Comparison of ENCODE assay signal across 8 mouse cellular contexts in the genomic region with DNA sequence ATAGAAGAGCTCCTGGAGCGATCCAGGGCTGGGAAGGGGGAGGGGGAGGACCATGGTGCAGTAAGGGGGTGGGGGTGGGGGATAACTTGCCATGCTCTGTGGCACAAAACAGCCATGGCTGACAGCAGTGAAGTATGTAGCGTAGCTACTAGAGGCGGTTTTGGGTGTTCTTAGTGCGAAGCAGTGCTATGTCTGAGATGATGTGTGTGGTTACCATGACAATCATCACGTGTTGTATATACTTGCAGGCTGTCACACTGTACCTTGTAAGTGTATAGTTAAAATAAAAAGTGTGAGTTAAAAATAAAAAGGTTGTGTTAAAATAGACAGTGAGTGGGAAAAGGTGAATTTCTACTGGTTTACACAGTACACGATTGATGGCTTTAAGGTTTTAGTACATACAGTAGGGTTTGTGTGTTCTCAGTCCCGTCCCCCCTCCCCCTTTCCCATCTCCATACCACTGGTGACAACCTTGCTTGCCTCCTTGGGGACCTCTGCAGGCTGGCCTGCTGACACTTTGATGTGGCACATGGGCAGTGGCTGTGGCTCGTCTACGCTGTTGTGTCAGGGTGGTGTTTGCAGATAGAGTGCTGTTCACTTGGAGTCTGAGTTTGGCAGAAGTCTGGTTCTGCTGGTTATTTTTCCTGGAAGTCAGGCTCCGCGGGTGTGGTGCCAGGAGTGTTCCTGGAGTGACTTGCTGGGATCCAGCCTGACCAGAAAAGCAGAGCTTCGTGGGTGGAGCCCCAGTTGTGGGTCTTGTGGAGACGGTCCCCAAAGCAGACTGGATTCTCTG. TPM values are rescaled to one million over a fixed set of nuclear protein-coding genes. Genes with fewer than 3 reads are reported as not detected.
DNase-seq lines count a peak whose midpoint lies in the region; ATAC-seq and TF ChIP-seq lines count a peak whose summit lies in the region.

No protein-coding gene starts in this region.

- H3K36me3 ChIP-seq in hindbrain, postnatal 0 days (ENCODE audit: insufficient read depth, low read length): no peaks in the 10 kb centered on the region

- no peak overlapping the region for H3K4me3 ChIP-seq in hindbrain, postnatal 0 days (ENCODE audit: low read length)

- no peak overlapping the region for H3K9ac ChIP-seq in hindbrain, postnatal 0 days (replicated peaks; ENCODE audit: low read length)

- peaks cover 13% of the 10 kb centered on the region; the same call in 1 of the 2 replicates for H3K4me1 ChIP-seq in hindbrain, postnatal 0 days (ENCODE audit: insufficient read depth, low read length)

- no peak overlapping the region; the same call in 1 of the 2 replicates for H3K27ac ChIP-seq in hindbrain, postnatal 0 days

- TF ChIP-seq CTCF in hindbrain, postnatal 0 days (IDR thresholded peaks at IDR 0.05; ENCODE audit: low read depth): no peak

- DNase-seq in urinary bladder, postnatal 14 days (ENCODE audit: low spot score): peak; percentile 65
- no peak for DNase-seq in urinary bladder, postnatal 4 days (ENCODE audit: low spot score in 2 of 2)
- peak; percentile 33 for DNase-seq in gonadal fat pad, adult 2 months (ENCODE audit: low read depth)
- DNase-seq in hindbrain, postnatal 0 days (ENCODE audit: low spot score): peak; percentile 33
- peak; percentile 74 for DNase-seq in lung, postnatal 10 days
- no peak for DNase-seq in frontal cortex, postnatal 25 days (ENCODE audit: low spot score in 2 of 2)
- no peak for DNase-seq in embryo, embryonic 9.5 days (ENCODE audit: extremely low spot score)

- ATAC-seq in hindbrain, postnatal 0 days: peak; percentile 89
- ATAC-seq in erythroid progenitor cell, adult 5-6 weeks (replicated peaks; ENCODE audit: low FRiP score, poor library complexity, severe bottlenecking): no peak

- H3K27me3 ChIP-seq in hindbrain, postnatal 0 days (ENCODE audit: insufficient read depth, low read length): no peaks in the 10 kb centered on the region

- no peak overlapping the region for H3K4me2 ChIP-seq in hindbrain, postnatal 0 days (ENCODE audit: low read depth, low read length)

- H3K9me3 ChIP-seq in hindbrain, postnatal 0 days (ENCODE audit: low read length): no peaks in the 10 kb centered on the region

- 51% methylated on average over 13 of the region's 13 CpGs for WGBS in hindbrain, postnatal 0 days

RNA-seq across cellular contexts. Expression of gene Elovl5, which starts 21.8 kb away (rescaled TPM):
- 55.0 and 78.0 TPM in 2 replicates for polyA plus RNA-seq in gonadal fat pad, adult 2 months (2012; rRNA removed)
- total RNA-seq in hindbrain, postnatal 0 days (2014; rRNA removed): 90.5 and 92.4 TPM in 2 replicates
- polyA plus RNA-seq in hindbrain, postnatal 0 days (2015; fragmentation: Nextera tagmentation; extraction: Ambion mirVana): 70.7 and 71.6 TPM in 2 replicates
- total RNA-seq in erythroid progenitor cell, adult 5-6 weeks (2015; ENCODE audit: low replicate concordance): 10.5 and 16.2 TPM in 2 replicates
- total RNA-seq in erythroid progenitor cell, adult 5-6 weeks (2017; ENCODE audit: low replicate concordance): 10.4 and 10.9 TPM in 2 replicates

Comparison
In these comparisons a context has a peak if more than half of its experiments do, and no peak if none do; other contexts are left out.
1. DNase-seq: peak in urinary bladder, postnatal 14 days (single experiment), gonadal fat pad, adult 2 months (single experiment), hindbrain, postnatal 0 days (single experiment) and lung, postnatal 10 days (single experiment); none in urinary bladder, postnatal 4 days (0 of 2), frontal cortex, postnatal 25 days (0 of 2) and embryo, embryonic 9.5 days (single experiment).